Mouse (Mus musculus): ENCODE measurements around the gene Rbm11.

GRCm38 (mm10) chr16:75612561-75612960 is 19.9 kb downstream of the Rbm11 start:
- TF ChIP-seq CTCF (conservative IDR thresholded peaks at IDR 0.05; ENCODE audit: insufficient read depth, insufficient read length, low read depth, low read length) (no peak), POLR2A (IDR thresholded peaks at IDR 0.05; ENCODE audit: low read depth, low read length) (no peak)

All from kidney, adult 2 months (tissue).